Mouse (Mus musculus): ENCODE results near the gene Coq10b. TPM values are rescaled to one million over a fixed set of nuclear protein-coding genes. Genes with fewer than 3 reads are reported as not detected.

Coq10b gene
- polyA plus RNA-seq, 1 experiment: 6.6 TPM

- H3K27ac ChIP-seq (ENCODE audit: insufficient read depth, low read depth, low read length): peak within 1 kb of the TSS; percentile 80
- H3K4me1 ChIP-seq (ENCODE audit: control insufficient read depth, insufficient read depth, insufficient read length, low read length): no peaks in the 10 kb centered on the region
- TF ChIP-seq CTCF (IDR thresholded peaks at IDR 0.05; ENCODE audit: extremely low read depth, insufficient read length, insufficient replicate concordance, low read depth, low read length) (no peak), POLR2A (IDR thresholded peaks at IDR 0.05; ENCODE audit: low read depth, low read length) (peak; percentile 74; the same call in 1 of the 2 replicates)
- H3K27me3 ChIP-seq (ENCODE audit: control insufficient read depth, insufficient read depth, low read length): no peaks in the 10 kb centered on the region
- H3K4me3 ChIP-seq (ENCODE audit: low read depth, low read length): peak within 1 kb of the TSS; percentile 83
- WGBS: under 1% methylated on average over 75 of the region's 76 CpGs
- peaks cover 21% of the 10 kb centered on the region for H3K36me3 ChIP-seq (ENCODE audit: control insufficient read depth, insufficient read depth, low read length)
Observed at GRCm38 (mm10) chr1:55087932-55088610, 35.5 kb downstream of the Coq10b start, which contains the start of the genes Hspe1 and Hspd1. TSS of gene Hspe1 (plus strand) at chr1:55088132. TSS of gene Hspd1 (minus strand) at chr1:55088243.

- Histone ChIP-seq H3K27ac (ENCODE audit: insufficient read depth, low read depth, low read length) (peak overlapping the region; percentile 80), H3K27me3 (ENCODE audit: control insufficient read depth, insufficient read depth, low read length) (no peaks in the 10 kb centered on the region), H3K4me3 (ENCODE audit: low read depth, low read length) (peak overlapping the region; percentile 83), H3K4me1 (ENCODE audit: control insufficient read depth, insufficient read depth, insufficient read length, low read length) (no peaks in the 10 kb centered on the region), H3K36me3 (ENCODE audit: control insufficient read depth, insufficient read depth, low read length) (peaks cover 19% of the 10 kb centered on the region)
- no peak for TF ChIP-seq POLR2A (IDR thresholded peaks at IDR 0.05; ENCODE audit: low read depth, low read length)
- no peak for TF ChIP-seq CTCF (IDR thresholded peaks at IDR 0.05; ENCODE audit: extremely low read depth, insufficient read length, insufficient replicate concordance, low read depth, low read length)
- 3% methylated on average over 16 of the region's 16 CpGs for WGBS
Observed at GRCm38 (mm10) chr1:55088611-55089497, 36.3 kb downstream of the Coq10b start.

- WGBS: 36% methylated on average over 5 of the region's 5 CpGs
- Histone ChIP-seq H3K36me3 (ENCODE audit: control insufficient read depth, insufficient read depth, low read length) (peaks cover 15% of the 10 kb centered on the region), H3K27me3 (ENCODE audit: control insufficient read depth, insufficient read depth, low read length) (no peaks in the 10 kb centered on the region), H3K27ac (ENCODE audit: insufficient read depth, low read depth, low read length) (no peak overlapping the region), H3K4me3 (ENCODE audit: low read depth, low read length) (peak overlapping the region; percentile 44), H3K4me1 (ENCODE audit: control insufficient read depth, insufficient read depth, insufficient read length, low read length) (no peaks in the 10 kb centered on the region)
- TF ChIP-seq POLR2A (IDR thresholded peaks at IDR 0.05; ENCODE audit: low read depth, low read length) (no peak), CTCF (IDR thresholded peaks at IDR 0.05; ENCODE audit: extremely low read depth, insufficient read length, insufficient replicate concordance, low read depth, low read length) (no peak)
Observed at GRCm38 (mm10) chr1:55089498-55090064, 37.0 kb downstream of the Coq10b start.

- H3K4me3 ChIP-seq (ENCODE audit: low read depth, low read length): no peak overlapping the region
- H3K36me3 ChIP-seq (ENCODE audit: control insufficient read depth, insufficient read depth, low read length): peaks cover 9% of the 10 kb centered on the region
- no peaks in the 10 kb centered on the region for H3K4me1 ChIP-seq (ENCODE audit: control insufficient read depth, insufficient read depth, insufficient read length, low read length)
- no peaks in the 10 kb centered on the region for H3K27me3 ChIP-seq (ENCODE audit: control insufficient read depth, insufficient read depth, low read length)
- WGBS: 95% methylated on average over 2 of the region's 2 CpGs
- H3K27ac ChIP-seq (ENCODE audit: insufficient read depth, low read depth, low read length): no peak overlapping the region
- TF ChIP-seq POLR2A (IDR thresholded peaks at IDR 0.05; ENCODE audit: low read depth, low read length): no peak
- TF ChIP-seq CTCF (IDR thresholded peaks at IDR 0.05; ENCODE audit: extremely low read depth, insufficient read length, insufficient replicate concordance, low read depth, low read length): no peak
Observed at GRCm38 (mm10) chr1:55092056-55092455, 39.5 kb downstream of the Coq10b start.

- Histone ChIP-seq H3K4me3 (ENCODE audit: low read depth, low read length) (no peak overlapping the region), H3K36me3 (ENCODE audit: control insufficient read depth, insufficient read depth, low read length) (peaks cover 9% of the 10 kb centered on the region), H3K27ac (ENCODE audit: insufficient read depth, low read depth, low read length) (no peak overlapping the region), H3K4me1 (ENCODE audit: control insufficient read depth, insufficient read depth, insufficient read length, low read length) (no peaks in the 10 kb centered on the region), H3K27me3 (ENCODE audit: control insufficient read depth, insufficient read depth, low read length) (no peaks in the 10 kb centered on the region)
- WGBS: 66% methylated on average over 1 of the region's 1 CpGs
- TF ChIP-seq POLR2A (IDR thresholded peaks at IDR 0.05; ENCODE audit: low read depth, low read length) (no peak), CTCF (IDR thresholded peaks at IDR 0.05; ENCODE audit: extremely low read depth, insufficient read length, insufficient replicate concordance, low read depth, low read length) (no peak)
Observed at GRCm38 (mm10) chr1:55092469-55092868, 39.9 kb downstream of the Coq10b start.

- WGBS: 84% methylated on average over 9 of the region's 9 CpGs
- Histone ChIP-seq H3K27ac (ENCODE audit: insufficient read depth, low read depth, low read length) (no peak overlapping the region), H3K4me3 (ENCODE audit: low read depth, low read length) (no peak overlapping the region), H3K4me1 (ENCODE audit: control insufficient read depth, insufficient read depth, insufficient read length, low read length) (no peaks in the 10 kb centered on the region), H3K27me3 (ENCODE audit: control insufficient read depth, insufficient read depth, low read length) (no peaks in the 10 kb centered on the region), H3K36me3 (ENCODE audit: control insufficient read depth, insufficient read depth, low read length) (no peaks in the 10 kb centered on the region)
- no peak for TF ChIP-seq POLR2A (IDR thresholded peaks at IDR 0.05; ENCODE audit: low read depth, low read length)
- no peak for TF ChIP-seq CTCF (IDR thresholded peaks at IDR 0.05; ENCODE audit: extremely low read depth, insufficient read length, insufficient replicate concordance, low read depth, low read length)
Observed at GRCm38 (mm10) chr1:55106919-55107585, 54.5 kb downstream of the Coq10b start.
